Mouse (Mus musculus) cerebellum, adult 11-12 months (tissue): ENCODE results near the gene Chrna5.
"Not testable (repeated sequence)": the region's sequence is repeated elsewhere in the genome, so short reads cannot be mapped to it uniquely, and the experiment has no call there.

ENCODE experiments used
- DNase-seq: peaks from one replicate; pipeline ENCODE4 v3.0.0; 2022

The Chrna5 gene

DNA sequence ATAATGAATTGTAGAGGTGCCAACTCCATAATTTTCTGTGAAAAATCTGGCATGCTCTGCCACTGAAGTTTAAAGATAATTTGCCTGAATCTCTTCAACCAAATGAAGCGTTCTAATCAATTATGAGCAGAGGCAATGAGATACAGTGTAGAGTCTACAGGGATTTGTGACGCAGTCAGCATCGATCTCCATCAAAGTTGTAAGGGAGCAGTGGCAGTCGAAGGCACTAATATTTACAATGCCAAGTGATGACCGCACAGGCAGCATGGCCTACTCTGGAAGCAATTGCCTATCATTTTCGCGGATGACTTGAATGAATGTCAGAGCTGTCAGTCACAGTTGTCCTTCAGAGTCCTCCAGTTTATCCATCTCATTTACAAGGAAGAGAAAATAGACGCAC lies at the start of gene Chrna5:
TSS of gene Chrna5 (plus strand) at position 207 of the 400 bp plus-strand sequence.
- DNase-seq = no peak

DNA sequence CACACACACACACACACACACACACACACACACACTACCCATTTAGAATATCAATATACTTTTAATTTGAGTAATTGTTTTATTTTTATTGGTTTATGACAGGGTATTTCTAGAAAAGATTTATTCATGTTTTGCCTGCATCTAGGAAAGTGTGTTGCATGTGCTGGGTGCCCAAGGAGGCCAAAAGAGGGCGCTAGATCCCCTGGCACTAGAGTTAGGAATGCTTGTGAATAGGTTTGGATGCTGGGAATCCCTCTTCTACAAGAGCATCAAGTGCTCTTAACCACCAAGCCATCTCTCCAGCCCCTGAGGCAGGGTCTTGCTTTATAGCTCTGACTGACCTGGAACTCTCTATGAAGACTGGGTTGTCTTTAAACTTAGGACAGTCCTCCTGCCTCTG lies 48.9 kb upstream of the Chrna5 start:
- no peak for DNase-seq

DNA sequence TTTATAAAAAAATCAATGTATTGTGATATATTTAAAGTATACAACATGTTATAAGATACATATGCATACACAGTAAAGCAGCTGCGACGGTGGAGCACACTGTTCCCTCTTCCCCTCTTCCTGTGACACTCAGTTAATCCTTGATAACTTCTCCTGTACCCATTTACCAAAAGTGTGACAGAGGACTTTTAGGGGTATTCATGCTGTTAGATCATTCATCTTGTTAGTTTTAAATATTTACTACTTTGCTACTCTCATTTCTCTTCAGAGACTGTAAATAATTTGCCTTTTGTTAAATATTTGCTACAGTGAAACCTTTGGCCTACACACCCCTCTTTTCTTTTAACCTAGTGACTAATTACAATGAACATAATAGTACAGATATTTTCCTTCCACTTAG lies 48.3 kb upstream of the Chrna5 start:
- no peak for DNase-seq

DNA sequence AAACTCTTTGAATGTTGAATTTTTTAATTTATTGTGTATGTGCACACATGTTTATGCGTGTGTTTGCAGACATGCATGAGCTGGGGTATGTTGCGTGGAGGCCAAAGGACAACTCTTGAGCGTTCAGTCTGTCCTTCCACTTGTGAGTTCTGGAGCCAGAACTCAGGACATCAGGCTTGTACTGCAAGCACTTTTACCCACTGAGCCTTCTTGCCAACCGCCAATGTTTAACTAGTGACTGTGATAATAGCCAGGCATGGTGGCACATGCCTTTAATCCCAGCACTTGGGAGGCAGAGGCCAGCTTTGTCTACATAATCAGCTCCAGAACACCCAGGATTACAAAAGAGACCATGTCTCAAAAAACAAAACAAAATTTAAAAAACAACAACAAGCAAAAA lies 38.6 kb upstream of the Chrna5 start:
- no peak for DNase-seq

DNA sequence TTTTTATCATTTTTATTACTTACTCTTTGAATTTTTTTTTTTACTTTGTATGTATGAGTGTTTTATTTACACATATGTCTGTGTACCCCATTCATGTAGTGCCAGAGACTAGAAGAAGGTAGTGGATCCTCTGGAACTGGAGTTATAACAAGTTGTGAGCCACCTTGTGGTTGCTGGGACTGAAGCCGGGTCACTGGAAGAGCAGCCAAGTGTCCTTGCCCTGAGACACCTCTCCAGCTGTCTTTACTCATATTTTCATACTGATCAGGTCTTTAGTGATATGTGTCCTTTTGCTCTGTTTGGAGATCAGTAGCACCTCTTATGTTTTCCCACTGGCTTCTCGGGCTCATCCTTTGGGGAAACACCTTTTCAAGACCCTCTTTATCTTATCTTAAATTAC lies 36.2 kb upstream of the Chrna5 start:
- no peak for DNase-seq

DNA sequence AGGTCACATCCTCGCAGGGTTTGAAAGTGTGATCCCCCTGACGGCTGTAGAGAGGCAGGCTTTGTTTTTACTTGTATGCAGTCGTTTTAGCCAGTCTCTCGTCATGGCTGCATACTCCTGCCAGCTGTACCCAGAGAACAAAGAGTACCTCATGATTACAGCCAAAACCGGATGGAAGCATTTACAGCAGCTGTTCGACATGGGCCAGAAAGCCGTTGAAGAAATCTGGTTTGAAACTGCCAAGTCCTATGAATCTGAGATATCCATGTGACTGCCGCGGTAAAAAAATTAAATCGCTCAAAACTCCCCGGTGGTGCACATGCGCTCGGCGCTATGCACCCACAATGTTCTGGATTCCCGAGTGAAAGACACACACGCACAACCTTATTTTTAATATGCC lies 34.4 kb upstream of the Chrna5 start:
- DNase-seq = no peak

DNA sequence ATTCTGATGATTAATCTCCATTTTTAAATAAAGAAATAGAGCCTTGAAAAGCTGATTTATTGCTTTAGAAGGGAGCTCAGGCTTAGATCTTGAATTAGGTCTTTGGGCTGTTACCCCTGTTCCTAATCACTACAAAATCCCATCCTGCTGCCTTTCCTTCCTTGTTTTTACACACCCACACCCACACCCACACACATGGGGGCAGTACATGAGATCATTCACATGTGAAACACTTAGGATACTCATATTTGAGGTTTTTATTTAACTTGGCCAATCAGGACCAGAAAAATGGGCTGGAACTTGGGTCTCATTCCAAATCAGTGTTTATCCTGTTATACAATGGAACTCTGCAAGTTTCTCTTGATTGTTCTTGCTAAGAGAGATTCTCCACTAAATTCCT lies 31.2 kb upstream of the Chrna5 start:
- no peak for DNase-seq

DNA sequence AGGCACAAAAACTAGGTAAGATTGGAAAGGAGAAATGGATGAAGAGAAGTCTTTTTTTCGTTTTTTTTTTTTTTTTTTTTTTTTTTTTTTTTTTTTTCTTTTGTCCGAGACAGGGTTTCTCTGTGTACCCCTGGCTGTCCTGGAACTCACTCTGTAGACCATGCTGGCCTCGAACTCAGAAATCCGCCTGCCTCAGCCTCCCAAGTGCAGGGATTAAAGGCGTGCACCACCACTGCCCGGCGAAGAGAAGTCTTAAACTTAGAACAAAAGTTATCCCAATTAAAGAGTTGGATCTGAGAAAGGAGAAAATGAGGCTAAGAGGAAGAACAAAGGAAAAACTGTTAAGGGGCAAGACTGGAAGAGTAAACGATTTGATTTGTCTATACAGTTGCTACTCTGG lies 30.5 kb upstream of the Chrna5 start:
- not testable (repeated sequence) for DNase-seq

DNA sequence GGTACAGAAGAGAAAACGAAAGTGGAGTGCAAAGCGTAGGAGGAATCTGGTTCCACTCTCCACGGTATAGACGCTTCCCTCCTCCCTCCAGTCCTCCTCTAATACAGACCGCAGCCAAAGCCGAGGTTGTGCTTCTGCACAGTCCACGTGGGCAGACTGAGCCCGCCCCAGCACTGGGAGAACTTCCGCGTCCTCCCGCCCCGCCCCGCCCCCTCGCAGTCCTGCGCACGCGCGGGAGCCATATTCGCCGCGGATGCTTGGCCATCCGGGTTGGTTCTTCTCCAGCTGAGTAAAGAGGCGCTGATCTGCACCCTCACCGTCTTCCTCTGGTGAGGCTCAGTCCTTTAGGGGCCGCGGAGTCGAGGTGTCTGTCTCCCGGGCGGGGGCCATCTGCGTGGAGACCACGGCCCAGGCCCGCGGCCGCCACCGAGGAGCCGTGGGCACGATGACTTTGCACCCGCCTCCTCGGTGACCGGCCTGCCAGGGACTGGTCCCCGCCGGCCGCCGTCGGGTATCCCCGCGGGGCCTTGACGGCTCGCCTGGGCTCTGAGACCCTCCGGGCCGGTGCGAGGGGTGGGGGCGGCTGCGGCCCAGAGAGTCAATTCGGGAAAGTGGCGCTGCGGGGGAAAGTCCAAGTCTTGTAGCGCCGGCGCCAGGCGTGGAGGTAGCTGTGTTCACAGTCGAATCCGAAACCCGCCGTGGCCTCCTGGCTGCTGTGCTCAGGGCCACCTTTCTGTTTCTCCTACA lies 29.9 kb upstream of the Chrna5 start, which contains the start of the genes Psma4 and AY074887:
TSS of gene Psma4 (plus strand) at position 216 of the 747 bp plus-strand sequence.
TSS of gene AY074887 (minus strand) at position 424 of the 747 bp plus-strand sequence.
- peak; percentile 87 for DNase-seq

DNA sequence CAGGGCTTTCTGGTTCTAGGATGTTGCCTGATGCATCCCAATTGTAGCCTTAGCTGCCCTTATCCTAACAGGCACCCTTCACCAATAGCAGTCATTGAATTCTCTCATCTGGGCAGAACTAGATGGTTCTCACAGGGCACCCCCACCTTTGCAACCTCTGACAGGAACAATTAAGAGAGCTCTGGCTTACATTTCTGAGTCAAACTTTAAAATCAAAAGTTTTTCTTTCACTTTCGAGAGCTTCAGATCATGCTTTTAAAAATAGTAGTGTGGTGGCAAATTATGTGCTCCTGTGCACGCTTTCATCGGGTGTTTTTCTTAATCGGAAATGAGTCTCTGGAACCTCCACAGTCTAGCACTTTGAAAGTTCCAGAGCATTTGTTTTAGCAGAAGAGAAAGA lies 19.6 kb upstream of the Chrna5 start:
- no peak for DNase-seq

DNA sequence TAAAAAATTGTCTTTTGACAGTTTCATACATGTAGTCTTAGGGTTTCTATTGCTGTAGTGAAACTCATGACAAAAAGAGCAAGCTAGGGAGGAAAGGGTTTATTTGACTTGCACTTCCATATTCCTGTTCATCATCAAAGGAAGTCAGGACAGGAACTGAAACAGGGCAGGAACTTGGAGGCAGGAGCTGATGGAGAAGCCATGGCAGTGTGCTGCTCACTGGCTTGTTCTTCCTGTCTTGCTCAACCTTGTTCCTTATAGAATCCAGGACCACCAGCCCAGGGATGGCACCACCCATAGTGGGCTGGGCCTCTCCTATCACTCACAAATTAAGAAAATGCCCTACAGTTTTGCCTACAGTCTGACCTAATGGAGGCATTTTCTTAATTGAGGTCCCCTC lies 17.0 kb upstream of the Chrna5 start:
- no peak for DNase-seq

DNA sequence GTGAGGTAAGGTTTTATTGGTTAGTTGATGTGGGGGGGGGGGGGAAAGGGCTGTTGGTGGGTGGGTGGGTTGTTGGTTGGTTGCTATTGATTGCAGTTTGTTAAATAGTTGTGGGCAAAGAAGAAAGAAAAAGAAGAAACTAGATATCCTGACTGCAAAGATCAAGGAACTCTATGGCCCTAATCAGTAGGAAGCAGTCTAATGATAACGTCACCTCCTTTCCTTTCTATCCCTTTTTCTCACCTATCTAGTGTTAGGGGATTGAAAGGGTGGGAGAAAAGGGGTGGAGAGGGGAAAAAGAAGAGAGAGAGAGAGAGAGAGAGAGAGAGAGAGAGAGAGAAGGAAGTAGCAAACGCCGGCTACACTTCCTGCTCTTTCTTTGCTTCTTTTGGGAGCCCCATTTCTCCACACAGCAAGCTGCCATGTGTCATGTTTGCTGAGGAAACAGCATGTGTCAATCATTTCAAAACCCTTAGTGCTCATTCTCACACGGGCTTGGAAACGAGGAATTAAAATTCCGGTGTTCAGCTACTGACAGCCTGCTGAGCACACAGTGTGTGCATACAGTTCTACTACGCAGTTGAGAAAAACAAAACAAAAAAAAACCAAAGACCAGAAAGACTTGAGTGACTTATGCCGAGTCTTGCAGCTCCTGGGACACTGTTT lies 10.6 kb upstream of the Chrna5 start:
- DNase-seq = no peak

DNA sequence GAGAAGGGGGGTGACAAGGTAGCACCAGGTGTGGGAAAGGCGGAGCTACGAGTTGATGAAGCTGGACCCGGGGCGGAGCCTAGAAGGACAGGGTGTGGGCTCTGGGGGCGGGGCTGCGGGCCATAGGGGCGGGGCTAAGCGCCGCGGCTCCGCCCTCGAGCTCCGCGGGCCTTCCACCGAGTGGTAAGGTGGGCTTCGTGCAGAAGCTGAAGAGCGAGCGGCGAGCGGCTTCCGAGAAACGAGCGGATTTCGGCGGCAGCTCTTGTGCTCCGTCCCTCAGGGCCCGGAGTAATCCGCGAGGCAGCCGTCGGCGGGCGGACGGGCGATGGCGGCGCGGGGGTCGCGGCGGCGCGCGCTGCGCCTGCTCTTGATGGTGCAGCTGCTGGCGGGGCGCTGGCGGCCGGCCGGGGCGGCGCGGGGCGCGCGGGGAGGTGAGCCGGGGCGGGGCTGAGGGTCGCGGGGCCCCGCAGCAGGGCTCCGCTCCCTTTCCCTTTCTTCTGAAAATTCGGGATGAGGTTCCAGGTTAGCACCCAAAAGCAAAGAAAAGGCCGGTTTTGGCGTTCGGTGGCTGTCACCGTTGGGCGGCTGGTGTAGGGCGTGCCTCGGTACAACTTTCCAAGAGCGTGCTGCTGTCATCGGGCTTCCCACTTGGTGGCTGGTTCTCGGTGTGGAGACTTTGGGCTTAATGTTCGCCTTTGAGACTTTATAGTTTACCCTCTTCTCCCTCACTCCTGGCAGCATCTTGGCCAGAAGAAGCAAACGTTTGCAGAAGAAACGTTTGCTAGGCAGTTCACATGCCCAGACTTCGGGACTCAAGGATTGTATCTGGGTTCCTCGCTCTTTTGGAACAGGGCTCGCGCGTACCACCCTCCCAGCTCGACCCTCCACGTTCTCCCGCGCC lies 861 bp downstream of the Chrna5 start:
- DNase-seq = no peak

DNA sequence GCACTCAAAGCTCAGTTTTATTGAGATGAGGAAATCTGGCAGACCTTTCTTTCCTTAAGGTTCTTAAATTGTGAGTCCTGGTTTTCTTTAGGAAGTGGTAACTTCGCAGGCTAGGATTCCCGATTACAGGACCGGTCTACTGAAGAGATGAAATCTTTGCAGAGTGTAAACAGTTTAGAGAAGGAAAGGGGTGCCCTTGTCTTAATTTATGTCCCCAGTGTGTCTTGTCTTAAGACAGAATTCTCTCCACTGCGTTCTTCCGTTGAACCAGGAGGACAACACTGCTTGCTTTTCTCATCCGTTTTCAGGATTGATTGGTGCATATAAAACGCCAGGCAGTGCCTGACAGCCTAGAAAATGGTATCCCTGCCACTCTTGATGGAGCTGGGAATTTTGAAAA lies 1.7 kb downstream of the Chrna5 start:
- DNase-seq = no peak

DNA sequence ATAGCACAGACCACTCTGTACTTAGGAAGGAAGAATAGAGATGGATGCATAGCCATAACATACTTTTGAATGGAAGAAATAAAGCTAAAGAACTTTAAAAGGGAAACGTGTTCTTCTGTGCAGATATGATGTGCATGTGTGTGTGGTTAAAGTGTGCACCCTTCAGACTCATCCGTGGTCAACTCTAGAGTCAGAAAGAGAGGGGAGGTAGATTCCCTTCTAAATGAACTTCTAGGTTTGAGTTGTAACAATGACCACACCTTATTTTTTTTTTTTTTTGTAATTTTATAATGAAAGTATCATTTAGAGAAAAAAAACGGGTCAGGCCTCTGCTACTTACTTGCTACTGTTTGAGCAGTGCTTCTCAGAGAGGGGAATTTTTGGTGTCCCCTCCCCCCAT lies 9.7 kb downstream of the Chrna5 start:
- no peak for DNase-seq

DNA sequence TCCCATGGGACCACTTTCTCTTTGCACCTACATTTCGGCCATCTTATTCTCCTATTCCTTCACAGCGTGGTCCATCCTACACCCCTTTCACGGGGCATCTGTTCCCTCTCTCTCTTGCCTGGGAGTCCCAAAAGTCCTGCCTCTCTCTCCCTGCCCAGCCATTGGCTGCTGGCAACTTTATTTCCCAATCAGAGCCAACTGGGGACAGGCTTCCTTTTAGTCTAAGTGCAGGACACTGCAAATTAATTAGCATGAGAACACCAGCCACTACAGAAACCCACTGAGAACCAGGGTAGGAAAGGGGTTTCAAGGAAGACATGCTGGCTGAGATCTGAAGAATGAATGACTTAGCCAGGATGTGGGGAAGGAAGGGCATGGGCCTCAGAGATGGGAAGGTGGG lies 13.7 kb downstream of the Chrna5 start:
- DNase-seq = no peak

DNA sequence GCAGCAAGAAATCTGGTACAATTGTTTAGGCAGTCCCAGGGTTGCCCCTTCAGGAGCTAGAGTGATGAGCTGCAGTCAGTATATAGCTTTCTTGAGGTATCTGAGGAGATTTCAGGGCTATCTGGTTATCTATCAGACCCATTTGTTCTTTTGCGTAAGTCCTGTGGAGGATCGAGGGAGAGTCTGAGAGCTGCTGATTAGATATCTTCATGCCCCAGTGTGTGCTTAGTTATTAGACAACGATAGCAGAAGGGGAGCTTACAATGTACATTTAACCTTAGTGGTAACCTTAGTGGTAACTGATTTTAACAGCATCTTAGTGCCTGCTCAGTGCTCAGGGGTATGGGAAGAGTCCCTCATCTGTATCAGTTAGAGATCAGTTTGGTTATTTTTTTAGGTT lies 15.0 kb downstream of the Chrna5 start:
- DNase-seq = no peak

DNA sequence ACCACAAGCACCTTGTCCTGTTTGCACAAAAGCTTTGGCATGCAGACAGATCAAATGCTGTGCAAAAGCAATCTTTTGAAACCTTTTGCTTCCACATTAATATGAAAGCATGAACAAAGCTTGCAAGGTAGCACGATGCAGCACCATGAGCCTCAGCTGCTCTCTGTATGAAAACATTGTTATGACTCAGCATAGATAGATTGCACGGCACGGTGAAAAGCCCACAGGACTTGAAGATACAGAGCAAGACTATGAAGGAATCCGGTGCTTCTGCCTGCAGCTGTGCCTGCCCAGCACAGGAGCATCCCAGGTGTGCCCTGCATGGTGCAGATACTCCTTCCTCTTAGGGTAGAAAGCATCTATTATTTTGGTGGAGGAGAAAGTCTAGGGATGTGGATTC lies 22.9 kb downstream of the Chrna5 start:
- no peak for DNase-seq

DNA sequence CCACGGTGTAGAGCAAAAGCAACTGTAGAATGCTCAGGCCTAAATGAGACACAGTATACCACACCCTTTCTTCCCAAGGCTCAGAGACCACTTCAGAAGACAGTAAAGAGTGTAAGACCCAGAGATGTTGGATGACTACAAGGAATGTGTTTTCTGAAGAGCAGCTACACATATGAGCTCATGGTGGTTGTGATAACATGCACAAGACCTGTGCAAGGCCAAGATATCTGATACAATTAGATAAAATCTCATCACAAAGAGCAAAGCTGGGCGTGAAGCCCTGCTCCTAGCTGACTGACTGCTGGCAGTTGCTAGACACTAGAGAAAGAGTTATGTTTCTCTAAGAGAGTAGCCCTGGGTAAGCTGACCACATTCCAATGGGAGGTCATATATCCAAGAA lies 29.0 kb downstream of the Chrna5 start:
- DNase-seq = no peak

DNA sequence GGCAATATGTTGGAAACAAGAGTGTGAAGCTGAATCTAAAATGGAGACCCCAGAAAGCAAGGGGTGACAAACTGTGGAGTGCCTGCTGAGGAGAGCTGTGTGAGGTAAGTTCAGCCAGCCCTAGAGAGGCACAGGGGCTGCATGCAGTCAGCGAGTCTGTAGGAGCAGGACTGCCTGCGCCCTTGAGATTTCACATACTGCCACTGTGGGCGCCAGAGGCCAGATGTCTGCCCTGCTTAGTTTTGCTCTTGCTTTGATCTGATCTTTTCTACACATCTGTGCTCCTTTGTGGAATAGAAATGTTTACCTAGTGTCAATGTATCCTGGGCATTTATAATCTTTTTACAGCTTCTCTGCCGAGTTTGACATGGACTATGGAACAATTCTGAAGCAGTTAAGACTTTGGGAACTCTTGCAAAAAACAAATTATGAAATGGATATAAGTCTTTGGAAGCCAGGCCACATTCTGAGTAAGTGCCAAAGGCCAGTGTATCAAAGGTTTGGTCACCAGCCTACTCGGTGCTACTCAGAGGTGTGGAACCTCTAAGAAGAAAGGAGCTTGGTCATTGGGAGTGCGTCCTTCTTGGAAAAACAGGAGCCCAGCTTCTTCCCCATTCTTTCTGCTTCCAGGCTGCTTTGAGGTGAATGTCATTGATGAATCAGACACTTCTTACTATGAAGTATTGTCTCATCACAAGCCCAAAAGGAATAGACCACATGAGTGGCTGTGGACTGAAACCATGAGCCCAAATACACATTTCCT lies 30.1 kb downstream of the Chrna5 start:
- DNase-seq = no peak

DNA sequence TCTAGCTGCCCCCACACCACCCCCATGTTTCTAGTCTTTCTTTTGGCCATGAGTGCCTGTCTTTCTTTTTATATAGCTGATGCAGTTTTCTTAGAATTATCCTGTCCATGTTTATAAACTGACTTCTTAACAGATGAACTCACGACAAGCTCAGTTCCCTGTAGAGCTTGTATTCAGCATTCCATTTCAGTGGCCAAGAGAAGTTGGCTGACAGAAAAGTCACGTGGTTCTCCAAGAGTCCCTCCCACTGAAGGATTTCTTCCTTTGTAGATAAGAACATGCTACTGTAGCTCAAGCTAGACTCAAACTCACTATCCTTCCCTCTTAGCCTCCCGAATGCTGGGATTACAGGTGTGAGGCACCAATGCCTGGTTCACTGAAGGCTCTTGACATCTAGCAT lies 36.2 kb downstream of the Chrna5 start:
- no peak for DNase-seq

DNA sequence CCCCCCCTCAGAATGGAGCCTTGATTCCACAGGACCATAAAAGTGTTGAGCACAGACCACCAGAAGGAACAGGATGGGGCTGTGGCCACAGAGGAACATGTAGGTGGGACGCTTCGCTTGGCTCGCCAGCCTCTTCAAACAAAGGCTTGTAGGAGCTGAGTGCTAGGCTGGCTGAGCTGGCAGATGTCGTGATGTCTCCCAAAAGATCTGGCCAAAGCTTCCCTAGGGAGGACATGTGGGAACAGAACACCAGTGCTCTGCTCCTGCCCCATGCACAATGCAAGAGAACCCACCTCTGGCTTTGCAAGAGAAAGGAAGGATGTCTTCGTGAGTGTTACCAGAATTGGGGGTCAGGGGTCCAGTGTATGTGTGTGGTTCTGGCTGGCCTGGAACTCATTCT lies 42.6 kb downstream of the Chrna5 start:
- no peak for DNase-seq
